Mouse (Mus musculus) G1E (cell line): ENCODE measurements at regions not wholly inside any gene's neighbourhood (a gene's known extent, or its start where the extent isn't known, plus 50 kb on each side); places are given as distances from the start of the nearest gene placed in this dataset.

ENCODE experiments used
- CTCF ChIP-seq: IDR thresholded peaks from 2 replicates; pipeline ENCODE4 v1.5.1; 2012; ENCODE audit warnings: low read depth, low read length, inconsistent platforms, mixed read lengths
- GATA1 ChIP-seq: IDR thresholded peaks from 2 replicates; pipeline ENCODE4 v1.6.1; 2012; ENCODE audit warnings: borderline replicate concordance, low read length, inconsistent platforms, mixed read lengths
- GATA2 ChIP-seq: IDR thresholded peaks from 2 replicates; pipeline ENCODE4 v1.6.1; 2012; ENCODE audit warnings: low read depth, low read length, inconsistent platforms, borderline replicate concordance
- POLR2AphosphoS5 ChIP-seq: IDR thresholded peaks from 2 replicates; pipeline ENCODE4 v1.6.1; 2012; ENCODE audit warnings: low read depth, low read length, inconsistent platforms; ENCODE audit not compliant: insufficient replicate concordance
- TAL1 ChIP-seq: conservative IDR thresholded peaks from 2 replicates; pipeline ENCODE4 v1.6.1; 2012; ENCODE audit warnings: low read depth, low read length, inconsistent platforms, mixed read lengths

GRCm38 (mm10) chr3:143134528-143134927 is 252.7 kb upstream of the Pkn2 start:
- TF ChIP-seq CTCF (no peak), GATA1 (no peak), TAL1 (no peak), GATA2 (no peak), POLR2AphosphoS5 (no peak)
